Mouse (Mus musculus) spleen, adult 2 months (tissue): ENCODE results near the gene Cdca3.

Experiments
- CTCF ChIP-seq: fragments of 200-500 bp; IDR thresholded peaks from 2 replicates; pipeline ENCODE4 v1.5.1; 2011; ENCODE audit warnings: mild to moderate bottlenecking, inconsistent platforms; ENCODE audit not compliant: insufficient read depth, insufficient read length, insufficient replicate concordance; ENCODE audit errors: extremely low read depth
- POLR2A ChIP-seq: fragments of 200-500 bp; IDR thresholded peaks from 2 replicates; pipeline ENCODE4 v1.6.1; 2011; ENCODE audit warnings: low read depth, low read length, inconsistent platforms

DNA sequence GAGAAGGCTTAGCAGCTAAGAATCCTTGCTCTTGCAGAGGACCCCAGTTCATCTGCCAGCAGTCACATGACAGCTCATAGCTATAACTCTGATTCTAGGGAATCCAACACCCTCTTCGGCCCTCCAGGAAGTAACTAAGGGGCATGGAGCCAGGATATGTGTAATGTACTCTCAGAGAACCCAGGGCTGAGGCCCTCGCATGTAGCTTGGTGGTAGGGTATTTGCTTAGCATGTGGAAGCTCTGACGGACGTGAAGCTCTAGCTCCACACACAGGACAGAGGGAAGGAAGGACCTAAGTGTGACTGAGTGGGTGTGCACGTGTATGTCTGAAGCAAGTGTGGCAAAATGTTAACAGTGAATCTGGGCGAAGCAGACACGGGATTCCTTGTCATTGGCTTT is 7.1 kb downstream of the Cdca3 start:
- TF ChIP-seq CTCF = no peak
- no peak for TF ChIP-seq POLR2A
